Mouse (Mus musculus): ENCODE results near the gene Zfp697. TPM values are rescaled to one million over a fixed set of nuclear protein-coding genes. Genes with fewer than 3 reads are reported as not detected.
"Not testable (repeated sequence)": the region's sequence is repeated elsewhere in the genome, so short reads cannot be mapped to it uniquely, and the experiment has no call there.

Gene Zfp697
- polyA plus RNA-seq, 1 experiment from 2014 or later = 2.1 TPM

DNA sequence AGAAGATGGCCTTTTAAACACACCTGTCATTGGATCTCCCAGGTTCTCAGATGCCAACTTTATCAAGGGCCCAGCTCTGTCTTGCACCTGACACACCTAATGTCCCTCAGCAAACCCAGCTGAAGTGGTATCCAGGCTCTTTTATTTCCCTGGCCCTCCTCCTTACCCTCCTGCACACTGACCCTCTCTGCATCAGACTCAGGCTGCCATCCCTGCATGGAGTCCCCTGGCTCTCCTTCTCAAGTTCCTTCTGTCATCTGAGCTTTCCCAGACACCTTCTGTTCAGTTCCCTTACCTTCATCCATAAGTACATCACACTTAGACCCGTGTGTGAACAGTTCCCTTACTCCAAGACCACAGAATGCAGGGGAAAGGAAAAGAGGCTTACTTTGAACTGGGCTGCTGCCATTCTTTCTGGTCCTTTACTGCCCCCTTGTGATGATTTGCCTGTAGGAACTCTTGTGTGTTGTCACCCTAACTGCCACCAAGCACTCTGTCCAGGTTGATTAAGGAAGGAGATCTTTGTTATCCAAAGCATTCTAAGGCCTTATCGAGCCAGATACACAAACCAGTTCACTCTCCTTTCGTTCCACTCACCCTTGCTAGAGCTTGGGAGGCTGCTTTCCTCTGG, 61.0 kb downstream of the Zfp697 start:
- H3K9me3 ChIP-seq (replicated peaks; ENCODE audit: control insufficient read depth, low read length); H3K27ac ChIP-seq (ENCODE audit: low read length); H3K4me2 ChIP-seq (ENCODE audit: low read depth, low read length); H3K27me3 ChIP-seq (ENCODE audit: control insufficient read depth, insufficient read depth, low read depth, low read length); H3K36me3 ChIP-seq (ENCODE audit: control insufficient read depth, insufficient read depth); H3K9ac ChIP-seq (ENCODE audit: low read depth, low read length); ATAC-seq (ENCODE audit: low read depth); H3K4me1 ChIP-seq (ENCODE audit: control insufficient read depth, low read depth, low read length); H3K4me3 ChIP-seq (ENCODE audit: low read depth, low read length): not testable (repeated sequence)
- WGBS (ENCODE audit: insufficient replicate concordance) = 7% methylated on average over 3 of the region's 3 CpGs

DNA sequence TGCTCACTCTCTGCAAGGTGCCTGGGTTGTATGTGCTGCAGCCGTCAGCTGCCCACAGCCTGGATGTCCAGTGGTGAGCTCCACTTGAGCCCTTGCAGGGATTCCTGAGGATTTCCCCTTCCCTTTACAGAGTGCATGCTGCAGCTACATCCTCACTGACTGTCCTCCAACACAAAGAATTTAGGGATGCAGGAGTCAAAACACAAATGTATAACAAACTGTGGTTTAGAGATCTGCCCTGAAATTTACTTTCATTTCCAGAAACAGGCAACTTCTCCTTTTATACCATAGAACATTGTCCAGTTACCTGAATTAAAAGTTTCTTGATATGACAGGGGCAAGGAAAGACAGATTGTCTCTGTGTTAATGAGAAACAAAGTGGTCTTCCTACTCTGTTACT, 61.7 kb downstream of the Zfp697 start:
- H3K4me3 ChIP-seq (ENCODE audit: low read depth, low read length); ATAC-seq (ENCODE audit: low read depth); H3K9ac ChIP-seq (ENCODE audit: low read depth, low read length); H3K27ac ChIP-seq (ENCODE audit: low read length); H3K36me3 ChIP-seq (ENCODE audit: control insufficient read depth, insufficient read depth); H3K4me2 ChIP-seq (ENCODE audit: low read depth, low read length); H3K4me1 ChIP-seq (ENCODE audit: control insufficient read depth, low read depth, low read length); H3K9me3 ChIP-seq (replicated peaks; ENCODE audit: control insufficient read depth, low read length); H3K27me3 ChIP-seq (ENCODE audit: control insufficient read depth, insufficient read depth, low read depth, low read length): not testable (repeated sequence)
- WGBS (ENCODE audit: insufficient replicate concordance) = no CpG with 5 or more reads among the region's 1 CpGs

DNA sequence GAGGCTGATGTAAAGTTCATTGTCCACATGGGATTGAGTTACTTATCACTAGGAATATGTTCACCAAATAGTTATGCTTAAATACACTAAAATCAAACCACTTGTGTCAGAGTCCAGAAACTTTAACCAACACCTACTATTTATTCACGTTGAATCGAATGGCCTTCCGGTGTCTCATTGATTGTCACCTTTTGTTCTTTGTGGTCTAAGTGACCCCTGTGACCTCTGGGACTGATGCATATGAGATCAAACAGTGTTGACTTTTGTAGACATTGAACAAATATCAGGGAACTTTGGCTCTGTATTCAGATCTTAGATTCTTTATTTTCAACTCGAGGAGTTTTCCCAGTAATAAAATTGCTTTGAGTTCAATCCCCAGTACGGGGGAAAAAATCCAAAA, 71.5 kb downstream of the Zfp697 start:
- not testable (repeated sequence) for H3K9me3 ChIP-seq (replicated peaks; ENCODE audit: control insufficient read depth, low read length); H3K27me3 ChIP-seq (ENCODE audit: control insufficient read depth, insufficient read depth, low read depth, low read length); H3K9ac ChIP-seq (ENCODE audit: low read depth, low read length); H3K27ac ChIP-seq (ENCODE audit: low read length); H3K36me3 ChIP-seq (ENCODE audit: control insufficient read depth, insufficient read depth); H3K4me3 ChIP-seq (ENCODE audit: low read depth, low read length); H3K4me1 ChIP-seq (ENCODE audit: control insufficient read depth, low read depth, low read length); H3K4me2 ChIP-seq (ENCODE audit: low read depth, low read length)
- 44% methylated on average over 5 of the region's 5 CpGs for WGBS (ENCODE audit: insufficient replicate concordance)
- peak; percentile 71 for ATAC-seq (ENCODE audit: low read depth)

DNA sequence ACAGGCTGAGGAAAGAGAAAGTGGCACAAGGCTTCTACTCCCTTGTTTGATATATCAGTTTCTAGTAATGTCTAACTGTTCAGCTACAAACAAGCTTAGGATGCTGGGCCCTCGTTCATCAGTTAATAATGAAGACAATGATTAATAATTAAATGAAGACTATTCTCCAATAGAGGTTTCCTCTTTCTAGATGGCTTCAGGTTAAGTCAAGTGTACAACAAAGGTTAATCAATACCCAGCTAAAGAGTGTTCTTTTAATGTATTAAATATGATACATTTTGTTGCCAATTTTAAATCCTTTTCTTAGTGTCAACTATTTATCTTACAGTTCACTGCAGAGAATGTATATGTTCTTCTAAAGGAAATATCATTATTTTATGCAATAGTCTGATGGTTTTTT, 74.8 kb downstream of the Zfp697 start, which contains the start of gene Gm4450:
Gm4450 (minus strand) TSS at position 101 of the 400 bp plus-strand sequence.
- not testable (repeated sequence) for H3K9me3 ChIP-seq (replicated peaks; ENCODE audit: control insufficient read depth, low read length); H3K9ac ChIP-seq (ENCODE audit: low read depth, low read length); H3K4me2 ChIP-seq (ENCODE audit: low read depth, low read length); H3K27me3 ChIP-seq (ENCODE audit: control insufficient read depth, insufficient read depth, low read depth, low read length); H3K27ac ChIP-seq (ENCODE audit: low read length); H3K36me3 ChIP-seq (ENCODE audit: control insufficient read depth, insufficient read depth); H3K4me3 ChIP-seq (ENCODE audit: low read depth, low read length); ATAC-seq (ENCODE audit: low read depth); H3K4me1 ChIP-seq (ENCODE audit: control insufficient read depth, low read depth, low read length)
- WGBS (ENCODE audit: insufficient replicate concordance) = no CpG with 5 or more reads among the region's 1 CpGs

DNA sequence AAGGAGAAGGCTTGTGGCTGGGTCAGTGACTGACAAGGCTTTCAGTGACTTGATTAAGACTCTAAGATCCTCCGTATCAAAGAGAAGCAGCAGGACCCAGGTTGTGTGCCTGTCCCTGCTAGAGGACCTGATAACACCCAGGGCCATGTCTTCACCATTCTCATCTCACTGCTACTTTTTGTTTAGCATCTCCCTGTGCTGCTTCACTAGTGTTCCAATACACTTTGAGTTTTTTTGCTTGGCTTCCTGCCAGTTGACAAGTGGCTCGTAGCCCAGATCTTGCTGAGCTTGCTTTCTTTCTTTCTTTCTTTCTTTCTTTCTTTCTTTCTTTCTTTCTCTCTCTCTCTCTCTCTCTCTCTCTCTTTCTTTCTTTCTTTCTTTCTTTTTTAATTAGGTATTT, 87.1 kb downstream of the Zfp697 start:
- H3K4me1 ChIP-seq (ENCODE audit: control insufficient read depth, low read depth, low read length); H3K9me3 ChIP-seq (replicated peaks; ENCODE audit: control insufficient read depth, low read length); H3K27me3 ChIP-seq (ENCODE audit: control insufficient read depth, insufficient read depth, low read depth, low read length); H3K4me2 ChIP-seq (ENCODE audit: low read depth, low read length); H3K4me3 ChIP-seq (ENCODE audit: low read depth, low read length); H3K9ac ChIP-seq (ENCODE audit: low read depth, low read length); ATAC-seq (ENCODE audit: low read depth); H3K27ac ChIP-seq (ENCODE audit: low read length); H3K36me3 ChIP-seq (ENCODE audit: control insufficient read depth, insufficient read depth): not testable (repeated sequence)
- no CpG with 5 or more reads among the region's 2 CpGs for WGBS (ENCODE audit: insufficient replicate concordance)

DNA sequence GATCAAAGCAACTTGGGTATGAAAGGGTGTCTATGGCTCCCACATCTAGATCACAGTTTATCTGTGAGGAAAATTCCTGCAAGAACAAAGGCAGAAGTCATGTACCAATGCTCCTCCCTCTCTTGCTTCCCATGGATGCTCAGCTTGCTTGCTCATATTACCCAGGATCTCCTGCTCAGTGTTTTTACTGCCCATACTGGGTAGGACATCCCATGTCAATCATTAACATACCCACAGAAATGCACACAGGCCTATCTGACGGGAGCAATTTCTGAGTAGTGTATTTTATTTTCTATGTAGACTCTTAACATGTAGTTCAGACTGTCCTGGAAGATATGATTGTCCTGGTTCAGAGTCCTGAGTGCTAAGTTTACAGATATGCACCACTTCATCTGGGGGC, 88.8 kb downstream of the Zfp697 start:
- H3K36me3 ChIP-seq (ENCODE audit: control insufficient read depth, insufficient read depth); H3K4me3 ChIP-seq (ENCODE audit: low read depth, low read length); H3K9ac ChIP-seq (ENCODE audit: low read depth, low read length); H3K27me3 ChIP-seq (ENCODE audit: control insufficient read depth, insufficient read depth, low read depth, low read length); H3K4me1 ChIP-seq (ENCODE audit: control insufficient read depth, low read depth, low read length); H3K4me2 ChIP-seq (ENCODE audit: low read depth, low read length); H3K9me3 ChIP-seq (replicated peaks; ENCODE audit: control insufficient read depth, low read length); H3K27ac ChIP-seq (ENCODE audit: low read length): not testable (repeated sequence)
- WGBS (ENCODE audit: insufficient replicate concordance) = no CpG with 5 or more reads among the region's 1 CpGs
- ATAC-seq (ENCODE audit: low read depth) = peak; percentile 50

DNA sequence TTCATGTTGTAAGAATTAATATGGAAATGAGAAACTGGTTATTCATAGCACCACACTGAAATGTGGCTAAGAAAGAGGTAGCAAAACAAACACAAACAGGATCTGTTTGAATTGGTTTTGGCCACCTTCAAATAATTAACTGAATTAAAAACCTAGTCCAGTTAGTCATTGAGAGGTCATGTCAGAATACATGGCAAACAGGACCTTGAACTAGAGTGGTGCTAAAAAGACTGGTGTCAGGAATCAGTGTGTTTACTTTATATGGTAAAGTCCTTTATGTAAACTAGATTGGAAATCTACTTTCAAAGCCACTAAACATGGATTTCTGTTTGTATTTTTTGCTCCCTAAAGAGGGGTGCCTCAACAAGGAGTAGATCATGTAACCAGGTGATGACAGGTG, 89.2 kb downstream of the Zfp697 start:
- H3K27me3 ChIP-seq (ENCODE audit: control insufficient read depth, insufficient read depth, low read depth, low read length); H3K4me3 ChIP-seq (ENCODE audit: low read depth, low read length); H3K27ac ChIP-seq (ENCODE audit: low read length); H3K4me1 ChIP-seq (ENCODE audit: control insufficient read depth, low read depth, low read length); H3K9me3 ChIP-seq (replicated peaks; ENCODE audit: control insufficient read depth, low read length); H3K4me2 ChIP-seq (ENCODE audit: low read depth, low read length); H3K36me3 ChIP-seq (ENCODE audit: control insufficient read depth, insufficient read depth); H3K9ac ChIP-seq (ENCODE audit: low read depth, low read length): not testable (repeated sequence)
- ATAC-seq (ENCODE audit: low read depth) = peak; percentile 74

DNA sequence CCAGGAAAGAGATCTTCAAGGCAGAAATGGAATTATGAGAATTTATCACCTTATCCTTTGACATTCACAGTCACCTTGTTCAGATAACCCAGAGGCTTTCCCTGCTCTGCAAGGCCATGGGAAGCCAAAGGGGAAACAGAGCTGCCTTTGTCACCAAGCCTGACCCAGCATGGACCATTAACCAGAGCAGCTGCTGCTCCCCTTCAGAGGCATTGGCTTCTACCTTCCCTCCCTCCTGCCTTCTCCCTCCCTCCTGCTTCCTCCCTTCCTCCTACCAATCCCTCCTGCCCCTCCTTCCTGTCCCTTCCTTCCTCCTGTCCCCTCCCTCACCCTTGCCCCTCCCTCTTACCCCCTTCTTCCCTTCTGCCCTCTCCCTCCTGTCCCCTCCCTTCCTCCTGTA, 111.9 kb downstream of the Zfp697 start:
- ATAC-seq (ENCODE audit: low read depth) = not testable (repeated sequence)

DNA sequence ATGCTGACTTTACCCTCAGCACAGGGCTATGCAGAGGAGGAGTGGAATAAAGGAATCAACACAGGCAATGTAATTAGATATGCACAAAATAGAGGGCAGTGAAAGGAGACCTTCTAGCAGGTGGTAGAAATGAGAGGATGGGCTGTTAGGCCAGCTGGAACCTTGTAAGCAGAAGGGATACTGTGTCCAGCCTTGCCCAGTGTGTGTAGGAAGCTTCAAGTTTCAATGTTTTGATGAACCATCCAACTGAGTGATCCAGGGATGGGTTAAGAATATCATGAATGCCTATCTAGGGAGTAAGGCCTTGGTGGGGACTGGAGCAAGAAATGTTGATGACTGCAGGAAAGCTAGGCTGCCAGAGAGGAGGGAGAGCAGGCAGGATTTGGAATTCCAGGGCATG, 112.8 kb downstream of the Zfp697 start:
- H3K4me2 ChIP-seq (ENCODE audit: low read depth, low read length); H3K27me3 ChIP-seq (ENCODE audit: control insufficient read depth, insufficient read depth, low read depth, low read length); H3K4me1 ChIP-seq (ENCODE audit: control insufficient read depth, low read depth, low read length); H3K4me3 ChIP-seq (ENCODE audit: low read depth, low read length); H3K9ac ChIP-seq (ENCODE audit: low read depth, low read length); ATAC-seq (ENCODE audit: low read depth); H3K9me3 ChIP-seq (replicated peaks; ENCODE audit: control insufficient read depth, low read length); H3K27ac ChIP-seq (ENCODE audit: low read length); H3K36me3 ChIP-seq (ENCODE audit: control insufficient read depth, insufficient read depth): not testable (repeated sequence)

More for the DNA sequence above, 111.9 kb downstream of the Zfp697 start:
- H3K4me1 ChIP-seq (ENCODE audit: control insufficient read depth, low read depth, low read length); H3K4me2 ChIP-seq (ENCODE audit: low read depth, low read length); H3K9ac ChIP-seq (ENCODE audit: low read depth, low read length); H3K9me3 ChIP-seq (replicated peaks; ENCODE audit: control insufficient read depth, low read length); H3K27me3 ChIP-seq (ENCODE audit: control insufficient read depth, insufficient read depth, low read depth, low read length); H3K27ac ChIP-seq (ENCODE audit: low read length); H3K36me3 ChIP-seq (ENCODE audit: control insufficient read depth, insufficient read depth); H3K4me3 ChIP-seq (ENCODE audit: low read depth, low read length): not testable (repeated sequence)

DNA sequence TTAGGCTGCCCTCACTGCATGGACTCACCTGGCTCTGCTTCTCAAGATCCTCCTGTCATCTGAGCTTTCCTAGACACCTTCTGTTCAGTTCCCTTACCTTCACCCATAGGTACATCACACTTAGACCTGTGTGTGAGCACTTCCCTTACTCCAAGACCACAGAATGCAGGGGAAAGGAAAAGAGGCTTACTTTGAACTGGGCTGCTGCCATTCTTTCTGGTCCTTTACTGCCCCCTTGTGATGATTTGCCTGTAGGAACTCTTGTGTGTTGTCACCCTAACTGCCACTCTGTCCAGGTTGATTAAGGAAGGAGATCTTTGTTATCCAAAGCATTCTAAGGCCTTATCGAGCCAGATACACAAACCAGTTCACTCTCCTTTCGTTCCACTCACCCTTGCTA, 114.5 kb downstream of the Zfp697 start:
- not testable (repeated sequence) for ATAC-seq (ENCODE audit: low read depth); H3K36me3 ChIP-seq (ENCODE audit: control insufficient read depth, insufficient read depth); H3K9me3 ChIP-seq (replicated peaks; ENCODE audit: control insufficient read depth, low read length); H3K4me1 ChIP-seq (ENCODE audit: control insufficient read depth, low read depth, low read length); H3K4me2 ChIP-seq (ENCODE audit: low read depth, low read length); H3K27me3 ChIP-seq (ENCODE audit: control insufficient read depth, insufficient read depth, low read depth, low read length); H3K4me3 ChIP-seq (ENCODE audit: low read depth, low read length); H3K9ac ChIP-seq (ENCODE audit: low read depth, low read length); H3K27ac ChIP-seq (ENCODE audit: low read length)
- WGBS (ENCODE audit: insufficient replicate concordance) = no CpG with 5 or more reads among the region's 2 CpGs

All from liver, embryonic 16.5 days (tissue).